Mouse (Mus musculus) embryonic facial prominence, embryonic 14.5 days (tissue): Measurements from ENCODE around the gene Cdc37l1. TPM values are rescaled to one million over a fixed set of nuclear protein-coding genes. Genes with fewer than 3 reads are reported as not detected.

ENCODE experiments used
- ATAC-seq: fragments of 200-750 bp; cut with Nextera tagmentation; 2 replicates; pipeline ENCODE4 v1.8.0; 2017; ENCODE audit warnings: low read depth, moderate number of reproducible peaks, moderate TSS enrichment
- DNase-seq: peaks from one replicate; pipeline ENCODE4 v3.0.0-alpha.2; 2015; ENCODE audit warnings: low spot score
- H3K27ac ChIP-seq: fragments of 300-500 bp; sonication (generic); replicated peaks from 2 replicates; pipeline ENCODE4 v1.5.1; 2014; ENCODE audit warnings: low read depth, mild to moderate bottlenecking, low read length, moderate library complexity
- H3K27me3 ChIP-seq: fragments of 300-500 bp; sonication (generic); replicated peaks from 2 replicates; pipeline ENCODE4 v1.6.1; 2014; ENCODE audit warnings: low read length; ENCODE audit not compliant: control insufficient read depth, insufficient read depth
- H3K36me3 ChIP-seq: fragments of 300-500 bp; sonication (generic); 2 replicates; pipeline ENCODE4 v1.6.1; 2014; ENCODE audit warnings: low read length, mixed read lengths; ENCODE audit not compliant: control insufficient read depth, insufficient read depth
- H3K4me1 ChIP-seq: fragments of 300-500 bp; sonication (generic); 2 replicates; pipeline ENCODE4 v1.6.1; 2014; ENCODE audit warnings: antibody characterized with exemption, low read length; ENCODE audit not compliant: control insufficient read depth, insufficient read depth
- H3K4me2 ChIP-seq: fragments of 300-500 bp; sonication (generic); 2 replicates; pipeline ENCODE4 v1.6.1; 2014; ENCODE audit warnings: low read depth, mild to moderate bottlenecking, low read length, moderate library complexity, mixed read lengths
- H3K4me3 ChIP-seq: fragments of 300-500 bp; sonication (generic); 2 replicates; pipeline ENCODE4 v1.5.1; 2014; ENCODE audit warnings: low read depth, mild to moderate bottlenecking, low read length
- H3K9ac ChIP-seq: fragments of 300-500 bp; sonication (generic); 2 replicates; pipeline ENCODE4 v1.6.1; 2014; ENCODE audit warnings: low read depth, mild to moderate bottlenecking, low read length, moderate library complexity, mixed read lengths
- H3K9me3 ChIP-seq: fragments of 300-500 bp; sonication (generic); 2 replicates; pipeline ENCODE4 v1.6.1; 2016; ENCODE audit warnings: low read length; ENCODE audit not compliant: control insufficient read depth
- WGBS: fragments of 180-500 bp; shearing (Covaris S2); extraction: QIAGEN DNeasy Blood & Tissue Kit; methylation state at CpG from one replicate; pipeline ENCODE4 v1.1.7; 2014; 5-methylcytosine and 5-hydroxymethylcytosine counted together
- polyA plus RNA-seq: library from polyadenylated mRNA; unstranded; fragments of >200 nt; fragmentation: Nextera tagmentation; extraction: Ambion mirVana; gene quantifications from 2 replicates; pipeline ENCODE4 v1.2.1, GENCODE M21; 2014

Gene Cdc37l1
- 35.8 and 41.8 TPM in 2 replicates for polyA plus RNA-seq

- H3K4me1 ChIP-seq: 0 out of 2 replicates have a peak, but pooled peaks cover 5% of the 10 kb centered on the region
Observed at GRCm38 (mm10) chr19:28990194-28990589, at the start of gene Cdc37l1. Gene Cdc37l1 (plus strand): TSS chr19:28990352.

GRCm38 (mm10) chr19:28941271-28941670 is 48.9 kb upstream of the Cdc37l1 start:
- Histone ChIP-seq H3K4me2 (no peak overlapping the region), H3K4me3 (no peak overlapping the region), H3K4me1 (no peaks in the 10 kb centered on the region), H3K9me3 (no peaks in the 10 kb centered on the region), H3K36me3 (no peaks in the 10 kb centered on the region), H3K27me3 (no peaks in the 10 kb centered on the region), H3K27ac (no peak overlapping the region), H3K9ac (no peak overlapping the region)
- WGBS: 49% methylated on average over 4 of the region's 4 CpGs
- ATAC-seq (no peak), DNase-seq (peak; percentile 14)

More at GRCm38 (mm10) chr19:28990194-28990589, at the start of gene Cdc37l1:
- ATAC-seq (peak; percentile 98), DNase-seq (peak; percentile 98)
- Histone ChIP-seq H3K9ac (peak within 1 kb of the TSS; percentile 92), H3K27me3 (no peaks in the 10 kb centered on the region), H3K4me2 (peak within 1 kb of the TSS; percentile 81), H3K36me3 (peaks cover 26% of the 10 kb centered on the region), H3K27ac (peak within 1 kb of the TSS; percentile 90), H3K4me3 (peak within 1 kb of the TSS; percentile 92), H3K9me3 (no peaks in the 10 kb centered on the region)
- 0% methylated on average over 28 of the region's 37 CpGs for WGBS

GRCm38 (mm10) chr19:28946782-28947181 is 43.4 kb upstream of the Cdc37l1 start:
- no peaks in the 10 kb centered on the region for H3K27me3 ChIP-seq
- H3K27ac ChIP-seq: no peak overlapping the region
- ATAC-seq (no peak), DNase-seq (peak; percentile 56)
- no peaks in the 10 kb centered on the region for H3K4me1 ChIP-seq
- H3K9ac ChIP-seq: no peak overlapping the region
- WGBS: 29% methylated on average over 4 of the region's 4 CpGs
- no peak overlapping the region for H3K4me2 ChIP-seq
- no peaks in the 10 kb centered on the region for H3K36me3 ChIP-seq
- no peaks in the 10 kb centered on the region for H3K9me3 ChIP-seq
- H3K4me3 ChIP-seq: no peak overlapping the region

- Histone ChIP-seq H3K36me3 (no peaks in the 10 kb centered on the region), H3K9ac (no peak overlapping the region), H3K27ac (no peak overlapping the region), H3K4me3 (no peak overlapping the region), H3K4me1 (no peaks in the 10 kb centered on the region), H3K27me3 (no peaks in the 10 kb centered on the region), H3K9me3 (no peaks in the 10 kb centered on the region), H3K4me2 (no peak overlapping the region)
- 35% methylated on average over 2 of the region's 2 CpGs for WGBS
- no peak for DNase-seq
- no peak for ATAC-seq
Observed at GRCm38 (mm10) chr19:28947311-28947710, 42.8 kb upstream of the Cdc37l1 start.

- 81% methylated on average over 5 of the region's 5 CpGs for WGBS
Observed at GRCm38 (mm10) chr19:28951251-28951650, 38.9 kb upstream of the Cdc37l1 start.

GRCm38 (mm10) chr19:28963113-28963512 is 27.0 kb upstream of the Cdc37l1 start:
- DNase-seq (no peak), ATAC-seq (no peak)
- H3K36me3 ChIP-seq: no peaks in the 10 kb centered on the region
- H3K27me3 ChIP-seq: no peaks in the 10 kb centered on the region
- H3K27ac ChIP-seq: no peak overlapping the region
- H3K9me3 ChIP-seq: no peaks in the 10 kb centered on the region
- peak overlapping the region; percentile 92 for H3K4me2 ChIP-seq
- H3K4me1 ChIP-seq: peaks cover 13% of the 10 kb centered on the region
- peak overlapping the region; percentile 83; the same call in 1 of the 2 replicates for H3K4me3 ChIP-seq
- 44% methylated on average over 3 of the region's 3 CpGs for WGBS
- peak overlapping the region; percentile 85; the same call in 1 of the 2 replicates for H3K9ac ChIP-seq

More at GRCm38 (mm10) chr19:28951251-28951650, 38.9 kb upstream of the Cdc37l1 start:
- H3K27ac ChIP-seq: no peak overlapping the region
- H3K27me3 ChIP-seq: no peaks in the 10 kb centered on the region
- H3K9ac ChIP-seq: no peak overlapping the region
- H3K4me2 ChIP-seq: no peak overlapping the region
- H3K36me3 ChIP-seq: no peaks in the 10 kb centered on the region
- DNase-seq (no peak), ATAC-seq (no peak)
- H3K4me1 ChIP-seq: no peaks in the 10 kb centered on the region
- H3K9me3 ChIP-seq: no peaks in the 10 kb centered on the region
- no peak overlapping the region for H3K4me3 ChIP-seq

- Histone ChIP-seq H3K36me3 (no peaks in the 10 kb centered on the region), H3K4me1 (peaks cover 13% of the 10 kb centered on the region), H3K27me3 (no peaks in the 10 kb centered on the region), H3K9me3 (no peaks in the 10 kb centered on the region), H3K4me3 (peak overlapping the region; percentile 83), H3K4me2 (peak overlapping the region; percentile 92), H3K9ac (peak overlapping the region; percentile 85), H3K27ac (no peak overlapping the region)
- no peak for ATAC-seq
- 0% methylated on average over 4 of the region's 4 CpGs for WGBS
- DNase-seq: no peak
Observed at GRCm38 (mm10) chr19:28963513-28963841, 26.7 kb upstream of the Cdc37l1 start.

- DNase-seq: peak; percentile 89
Observed at GRCm38 (mm10) chr19:28963842-28964551, 26.2 kb upstream of the Cdc37l1 start, which contains the start of gene Plpp6. Gene Plpp6 (plus strand): TSS chr19:28963953.

GRCm38 (mm10) chr19:28964552-28964903 is 25.6 kb upstream of the Cdc37l1 start:
- Histone ChIP-seq H3K9ac (peak overlapping the region; percentile 85), H3K4me2 (peak overlapping the region; percentile 92), H3K9me3 (no peaks in the 10 kb centered on the region), H3K4me1 (peaks cover 13% of the 10 kb centered on the region), H3K27me3 (no peaks in the 10 kb centered on the region), H3K27ac (no peak overlapping the region), H3K36me3 (no peaks in the 10 kb centered on the region), H3K4me3 (peak overlapping the region; percentile 83)
- ATAC-seq: 0 out of 2 replicates have a peak, but pooled peaks have one; percentile 5
- DNase-seq: no peak
- 7% methylated on average over 13 of the region's 16 CpGs for WGBS

More at GRCm38 (mm10) chr19:28963842-28964551, 26.2 kb upstream of the Cdc37l1 start, which contains the start of gene Plpp6:
- 1% methylated on average over 34 of the region's 73 CpGs for WGBS
- Histone ChIP-seq H3K4me1 (peaks cover 13% of the 10 kb centered on the region), H3K36me3 (no peaks in the 10 kb centered on the region), H3K4me3 (peak within 1 kb of the TSS; percentile 83), H3K9ac (peak within 1 kb of the TSS; percentile 85), H3K27ac (0 out of 2 replicates have a peak within 1 kb of the TSS, but pooled peaks have one; percentile 10), H3K4me2 (peak within 1 kb of the TSS; percentile 92), H3K9me3 (no peaks in the 10 kb centered on the region), H3K27me3 (no peaks in the 10 kb centered on the region)
- ATAC-seq: peak; percentile 92
